Mouse (Mus musculus) adrenal gland, postnatal 0 days (tissue): ENCODE measurements around the gene Ywhag. TPM values are rescaled to one million over a fixed set of nuclear protein-coding genes. Genes with fewer than 3 reads are reported as not detected.

Experiments
- polyA plus RNA-seq: library from polyadenylated mRNA; unstranded; fragments of >200 nt; fragmentation: Nextera tagmentation; extraction: Ambion mirVana; gene quantifications from 2 replicates; pipeline ENCODE4 v1.2.1, GENCODE M21; 2015

The Ywhag gene
- 142 and 161 TPM in 2 replicates for polyA plus RNA-seq

DNA sequence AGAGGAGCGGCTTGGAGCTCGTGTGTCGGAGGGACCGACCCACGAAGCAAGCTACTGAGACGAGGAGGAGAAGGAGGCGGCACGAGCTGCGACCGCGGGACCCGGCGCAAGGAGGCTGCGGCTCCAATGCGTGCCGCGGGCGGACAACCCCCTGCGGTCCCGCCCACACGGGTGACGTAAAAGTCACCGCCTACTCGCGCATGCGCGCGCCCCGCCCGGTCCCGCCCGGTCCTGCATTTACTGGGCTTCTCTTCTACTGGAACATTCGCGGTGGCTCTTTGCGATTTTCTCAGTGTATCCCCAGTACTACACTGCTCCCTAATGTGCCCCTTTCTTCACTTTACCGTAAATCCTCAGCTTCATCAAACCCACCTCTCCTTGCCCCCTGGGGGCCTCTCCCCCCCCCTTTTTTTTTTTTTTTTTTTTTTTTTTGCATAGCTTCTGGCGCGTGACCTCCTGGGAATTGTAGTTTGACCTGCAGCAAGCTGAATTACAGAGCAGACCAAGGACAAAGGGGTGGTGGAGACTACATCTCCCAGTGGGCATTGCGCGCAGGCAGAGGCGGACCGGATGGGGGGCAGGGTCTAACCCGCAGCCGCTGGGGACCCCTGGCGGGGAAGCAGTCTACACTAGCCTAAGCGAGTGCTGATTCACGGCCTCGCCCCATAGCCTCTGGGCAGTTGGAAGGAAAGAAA is at the start of gene Ywhag:
TSS of gene Ywhag (minus strand) at position 136 of the 695 bp plus-strand sequence.

DNA sequence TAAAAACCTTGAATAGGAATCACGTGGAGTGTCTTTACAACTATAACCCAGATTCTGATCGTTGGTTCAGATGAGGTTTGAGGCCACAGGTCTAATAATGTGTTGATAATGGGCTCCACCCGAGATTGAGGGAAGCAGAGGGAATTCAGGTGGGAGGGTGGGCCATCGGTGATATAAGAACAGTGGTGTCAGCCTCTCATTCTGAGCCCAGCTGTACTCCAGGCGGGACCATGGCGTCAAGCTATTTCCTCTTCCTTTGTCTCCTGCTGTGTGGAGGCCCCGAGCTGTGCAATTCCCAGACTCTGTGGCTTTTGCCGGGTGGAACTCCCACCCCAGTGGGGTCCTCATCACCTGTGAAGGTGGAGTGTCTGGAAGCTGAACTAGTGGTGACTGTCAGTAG is 45.5 kb upstream of the Ywhag start, which contains the start of gene Zp3:
TSS of gene Zp3 (plus strand) at position 196 of the 400 bp plus-strand sequence.

DNA sequence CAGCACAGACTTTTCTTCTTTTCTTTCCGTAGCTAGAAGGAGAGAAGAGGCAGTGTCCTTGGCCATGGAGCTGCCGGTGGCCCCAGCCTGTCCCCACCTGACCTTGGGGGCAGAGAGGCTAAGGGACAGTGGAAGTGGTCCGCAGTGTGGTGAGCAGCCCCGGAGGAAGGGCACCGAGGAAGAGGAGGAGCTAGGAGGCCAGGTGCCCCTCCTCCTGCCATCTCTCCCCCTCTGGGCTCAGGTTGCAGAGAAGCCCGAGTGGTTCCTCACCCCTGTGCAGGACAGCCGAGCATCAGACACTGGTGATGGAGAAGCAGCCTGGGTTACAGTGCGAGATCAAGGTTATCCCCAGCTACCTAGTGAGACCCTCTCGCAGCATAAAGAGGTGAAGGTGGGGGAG is 39.9 kb upstream of the Ywhag start, which contains the start of gene Ssc4d:
TSS of gene Ssc4d (minus strand) at position 167 of the 400 bp plus-strand sequence.

DNA sequence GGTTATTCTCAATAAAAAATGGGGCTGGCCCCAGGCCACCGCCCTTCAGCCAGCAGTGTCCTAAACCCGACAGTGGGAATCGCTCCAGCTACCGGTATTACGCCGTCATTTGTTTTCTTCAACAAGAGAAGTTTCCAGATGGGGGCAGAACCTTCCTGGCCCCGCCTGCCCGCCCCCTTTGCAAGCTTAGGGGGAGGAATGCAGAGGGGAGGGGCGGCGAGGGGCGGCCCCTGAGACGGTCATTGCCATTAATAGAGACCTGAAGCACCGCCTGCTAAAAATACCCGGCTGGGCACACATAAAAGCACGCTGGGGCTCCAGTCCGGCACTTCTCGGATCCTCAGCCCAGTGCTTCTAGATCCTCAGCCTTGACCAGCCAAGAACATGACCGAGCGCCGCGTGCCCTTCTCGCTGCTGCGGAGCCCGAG is 46.7 kb downstream of the Ywhag start, which contains the start of gene Hspb1:
TSS of gene Hspb1 (plus strand) at position 245 of the 428 bp plus-strand sequence.

Other genes starting within 250 kb of the Ywhag start
- 50.0 and 60.7 TPM in 2 replicates for gene Tmem120a, start 190.2 kb downstream of the Ywhag start, polyA plus RNA-seq
- 2.1 and 2.2 TPM in 2 replicates for gene Styxl1, start 156.2 kb downstream of the Ywhag start, polyA plus RNA-seq
- 330 and 449 TPM in 2 replicates for gene Mdh2, start 156.1 kb downstream of the Ywhag start, polyA plus RNA-seq
- gene Srrm3, start 127.7 kb downstream of the Ywhag start, polyA plus RNA-seq, result 6.6 and 10.9 TPM in 2 replicates
- gene Hspb1, start 46.7 kb downstream of the Ywhag start, polyA plus RNA-seq, result 149 and 244 TPM in 2 replicates
- gene Ssc4d, start 39.9 kb upstream of the Ywhag start, polyA plus RNA-seq, result 3.2 and 7.0 TPM in 2 replicates
- 0.25 and 0.29 TPM in 2 replicates for gene Zp3, start 45.5 kb upstream of the Ywhag start, polyA plus RNA-seq
- gene Dtx2, start 60.2 kb upstream of the Ywhag start, polyA plus RNA-seq, result 13.9 and 15.5 TPM in 2 replicates
- gene Upk3b, start 103.9 kb upstream of the Ywhag start, polyA plus RNA-seq, result 22.6 and 25.8 TPM in 2 replicates
- 2.3 and 5.8 TPM in 2 replicates for gene Upk3bl, start 119.9 kb upstream of the Ywhag start, polyA plus RNA-seq
- gene Rasa4, start 149.3 kb upstream of the Ywhag start, polyA plus RNA-seq, result 9.4 and 10.9 TPM in 2 replicates
- gene Polr2j, start 182.0 kb upstream of the Ywhag start, polyA plus RNA-seq, result 195 and 197 TPM in 2 replicates
- gene Lrwd1, start 201.5 kb upstream of the Ywhag start, polyA plus RNA-seq, result 13.1 and 14.6 TPM in 2 replicates
- gene Alkbh4, start 201.5 kb upstream of the Ywhag start, polyA plus RNA-seq, result 10.0 and 10.1 TPM in 2 replicates
- 4.9 and 7.1 TPM in 2 replicates for gene Orai2, start 236.1 kb upstream of the Ywhag start, polyA plus RNA-seq